Mouse (Mus musculus): ENCODE data around the gene Gbf1. TPM values are rescaled to one million over a fixed set of nuclear protein-coding genes. Genes with fewer than 3 reads are reported as not detected.
A peak's percentile ranks its signal among the peaks of the same experiment; 100 is the strongest.

Gene Gbf1
- polyA plus RNA-seq, 1 experiment, result 61.8 TPM

DNA sequence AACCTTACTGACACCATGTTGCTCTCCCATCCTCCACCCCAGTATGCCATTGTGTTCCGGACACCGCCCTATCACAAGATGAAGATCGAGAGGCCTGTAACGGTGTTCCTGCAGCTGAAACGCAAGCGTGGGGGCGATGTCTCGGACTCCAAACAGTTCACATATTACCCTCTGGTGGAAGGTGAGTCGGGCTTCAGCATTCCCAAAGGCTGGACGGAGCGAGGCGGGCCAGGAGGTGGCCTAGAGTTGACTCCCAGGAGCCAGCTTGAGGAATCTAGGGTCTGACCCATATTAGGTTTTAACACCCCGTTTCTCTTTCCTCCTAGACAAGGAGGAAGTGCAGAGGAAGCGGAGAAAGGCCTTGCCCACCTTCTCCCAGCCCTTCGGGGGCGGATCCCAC is 156.0 kb downstream of the Gbf1 start:
- peaks cover 8% of the 10 kb centered on the region for H3K79me2 ChIP-seq (ENCODE audit: control insufficient read depth, insufficient read depth)
- H3K4me3 ChIP-seq, result no peak overlapping the region
- no peak overlapping the region for H3ac ChIP-seq (ENCODE audit: control insufficient read depth, insufficient read length)
- TF ChIP-seq POLR2A (IDR thresholded peaks at IDR 0.05; ENCODE audit: insufficient read length, low read depth) (no peak), REST (IDR thresholded peaks at IDR 0.05; ENCODE audit: insufficient read depth, insufficient read length) (no peak), USF1 (IDR thresholded peaks at IDR 0.05; ENCODE audit: low read depth) (no peak), POLR2AphosphoS2 (IDR thresholded peaks at IDR 0.05; ENCODE audit: insufficient read length, low read depth) (no peak), MYOD1 (IDR thresholded peaks at IDR 0.05; ENCODE audit: control insufficient read depth in 1 of 3, insufficient read length in 2 of 3, low read depth in 2 of 3) (no peak), SRF (IDR thresholded peaks at IDR 0.05; ENCODE audit: control insufficient read depth, insufficient read length, low read depth) (no peak), TCF3 (IDR thresholded peaks at IDR 0.05; ENCODE audit: insufficient read length, low read depth) (no peak), CEBPB (IDR thresholded peaks at IDR 0.05; ENCODE audit: insufficient read depth, poor library complexity, severe bottlenecking) (no peak), E2F4 (IDR thresholded peaks at IDR 0.05; ENCODE audit: insufficient read depth) (no peak), TCF12 (IDR thresholded peaks at IDR 0.05; ENCODE audit: insufficient read depth, poor library complexity, severe bottlenecking) (no peak), MAX (IDR thresholded peaks at IDR 0.05; ENCODE audit: low read depth) (no peak)
- no peaks in the 10 kb centered on the region for H3K27me3 ChIP-seq (ENCODE audit: control insufficient read depth, insufficient read depth, insufficient read length)
- H3K4me2 ChIP-seq (ENCODE audit: low read depth), result no peak overlapping the region
- H3K36me3 ChIP-seq (ENCODE audit: control insufficient read depth, insufficient read depth), result peaks cover 15% of the 10 kb centered on the region

DNA sequence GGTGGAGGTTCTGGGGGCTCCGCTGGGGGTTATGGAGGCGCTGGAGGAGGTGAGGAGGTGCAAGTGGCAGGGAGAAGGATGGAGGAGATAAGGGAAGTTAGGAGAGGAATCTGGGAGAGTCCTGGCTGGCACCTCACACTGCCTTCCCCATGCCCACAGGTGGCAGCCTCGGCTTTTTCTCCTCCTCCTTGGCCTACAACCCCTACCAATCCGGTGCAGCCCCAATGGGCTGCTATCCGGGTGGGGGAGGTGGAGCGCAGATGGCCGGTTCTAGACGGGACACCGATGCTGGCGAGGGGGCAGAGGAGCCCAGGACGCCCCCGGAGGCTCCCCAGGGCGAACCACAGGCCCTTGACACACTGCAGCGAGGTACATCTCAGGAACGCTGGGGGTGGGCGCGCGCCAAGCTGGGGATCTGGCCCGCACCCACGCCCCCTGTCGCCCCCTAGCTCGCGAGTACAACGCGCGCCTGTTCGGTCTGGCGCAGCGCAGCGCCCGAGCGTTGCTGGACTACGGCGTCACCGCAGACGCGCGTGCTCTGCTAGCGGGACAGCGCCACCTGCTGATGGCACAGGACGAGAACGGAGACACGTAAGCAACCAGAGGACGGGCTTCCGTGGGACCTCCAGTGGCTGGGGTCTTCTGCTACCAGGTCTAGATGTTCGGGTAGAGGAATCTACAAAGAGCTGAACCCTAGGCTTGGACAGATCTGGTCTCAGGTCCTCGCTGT is 156.6 kb downstream of the Gbf1 start:
- H3K4me3 ChIP-seq, result no peak overlapping the region
- TF ChIP-seq REST (IDR thresholded peaks at IDR 0.05; ENCODE audit: insufficient read depth, insufficient read length) (no peak), E2F4 (IDR thresholded peaks at IDR 0.05; ENCODE audit: insufficient read depth) (no peak), USF1 (IDR thresholded peaks at IDR 0.05; ENCODE audit: low read depth) (no peak), MAX (IDR thresholded peaks at IDR 0.05; ENCODE audit: low read depth) (no peak), TCF3 (IDR thresholded peaks at IDR 0.05; ENCODE audit: insufficient read length, low read depth) (no peak), POLR2AphosphoS2 (IDR thresholded peaks at IDR 0.05; ENCODE audit: insufficient read length, low read depth) (no peak), TCF12 (IDR thresholded peaks at IDR 0.05; ENCODE audit: insufficient read depth, poor library complexity, severe bottlenecking) (no peak), MYOD1 (IDR thresholded peaks at IDR 0.05; ENCODE audit: control insufficient read depth in 1 of 3, insufficient read length in 2 of 3, low read depth in 2 of 3) (peak in 1 of 3 experiments; percentile 24), POLR2A (IDR thresholded peaks at IDR 0.05; ENCODE audit: insufficient read length, low read depth) (no peak), CEBPB (IDR thresholded peaks at IDR 0.05; ENCODE audit: insufficient read depth, poor library complexity, severe bottlenecking) (no peak), SRF (IDR thresholded peaks at IDR 0.05; ENCODE audit: control insufficient read depth, insufficient read length, low read depth) (no peak), MYOG (IDR thresholded peaks at IDR 0.05; ENCODE audit: control insufficient read depth in 1 of 3, insufficient read depth in 1 of 3, insufficient read length in 2 of 3, low read depth in 2 of 3) (peak in 2 of 3 experiments; percentile 16 to 17)
- no peaks in the 10 kb centered on the region for H3K27me3 ChIP-seq (ENCODE audit: control insufficient read depth, insufficient read depth, insufficient read length)
- H3K36me3 ChIP-seq (ENCODE audit: control insufficient read depth, insufficient read depth), result peaks cover 15% of the 10 kb centered on the region
- H3ac ChIP-seq (ENCODE audit: control insufficient read depth, insufficient read length), result no peak overlapping the region
- H3K4me2 ChIP-seq (ENCODE audit: low read depth), result no peak overlapping the region
- peaks cover 8% of the 10 kb centered on the region for H3K79me2 ChIP-seq (ENCODE audit: control insufficient read depth, insufficient read depth)

DNA sequence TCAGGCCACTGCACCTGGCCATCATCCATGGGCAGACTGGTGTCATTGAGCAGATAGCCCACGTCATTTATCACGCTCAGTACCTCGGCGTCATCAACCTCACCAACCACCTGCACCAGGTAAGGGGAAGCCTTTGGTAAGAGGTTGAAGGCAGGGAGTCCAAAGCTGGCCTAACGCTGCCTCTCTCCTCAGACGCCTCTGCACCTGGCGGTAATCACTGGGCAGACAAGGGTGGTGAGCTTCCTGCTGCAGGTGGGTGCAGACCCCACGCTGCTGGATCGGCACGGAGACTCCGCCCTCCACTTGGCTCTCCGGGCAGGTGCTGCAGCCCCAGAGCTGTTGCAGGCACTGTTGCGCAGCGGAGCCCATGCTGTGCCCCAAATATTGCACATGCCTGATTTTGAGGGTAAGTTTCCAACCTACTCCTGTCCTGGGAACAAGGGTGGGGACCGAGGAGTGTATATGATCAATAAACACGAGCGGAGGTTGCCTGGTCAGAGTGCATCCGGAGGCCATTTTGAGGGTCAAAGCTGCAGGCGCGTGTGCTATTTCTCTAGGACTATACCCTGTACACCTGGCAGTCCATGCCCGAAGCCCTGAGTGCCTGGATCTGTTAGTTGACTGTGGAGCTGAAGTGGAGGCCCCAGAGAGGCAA is 157.5 kb downstream of the Gbf1 start:
- Histone ChIP-seq H3K4me3 (no peak overlapping the region), H3K27me3 (ENCODE audit: control insufficient read depth, insufficient read depth, insufficient read length) (no peaks in the 10 kb centered on the region), H3ac (ENCODE audit: control insufficient read depth, insufficient read length) (no peak overlapping the region), H3K36me3 (ENCODE audit: control insufficient read depth, insufficient read depth) (peaks cover 15% of the 10 kb centered on the region), H3K79me2 (ENCODE audit: control insufficient read depth, insufficient read depth) (peaks cover 8% of the 10 kb centered on the region), H3K4me2 (ENCODE audit: low read depth) (no peak overlapping the region)
- TF ChIP-seq MYOD1 (IDR thresholded peaks at IDR 0.05; ENCODE audit: control insufficient read depth in 1 of 3, insufficient read length in 2 of 3, low read depth in 2 of 3), result no peak
- TF ChIP-seq CEBPB (IDR thresholded peaks at IDR 0.05; ENCODE audit: insufficient read depth, poor library complexity, severe bottlenecking), result no peak
- no peak for TF ChIP-seq USF1 (IDR thresholded peaks at IDR 0.05; ENCODE audit: low read depth)
- no peak for TF ChIP-seq POLR2A (IDR thresholded peaks at IDR 0.05; ENCODE audit: insufficient read length, low read depth)
- no peak for TF ChIP-seq MAX (IDR thresholded peaks at IDR 0.05; ENCODE audit: low read depth)
- TF ChIP-seq TCF3 (IDR thresholded peaks at IDR 0.05; ENCODE audit: insufficient read length, low read depth), result no peak
- TF ChIP-seq REST (IDR thresholded peaks at IDR 0.05; ENCODE audit: insufficient read depth, insufficient read length), result no peak
- TF ChIP-seq POLR2AphosphoS2 (IDR thresholded peaks at IDR 0.05; ENCODE audit: insufficient read length, low read depth), result no peak
- no peak for TF ChIP-seq SRF (IDR thresholded peaks at IDR 0.05; ENCODE audit: control insufficient read depth, insufficient read length, low read depth)
- TF ChIP-seq MYOG (IDR thresholded peaks at IDR 0.05; ENCODE audit: control insufficient read depth in 1 of 3, insufficient read depth in 1 of 3, insufficient read length in 2 of 3, low read depth in 2 of 3), result no peak
- TF ChIP-seq E2F4 (IDR thresholded peaks at IDR 0.05; ENCODE audit: insufficient read depth), result no peak
- TF ChIP-seq TCF12 (IDR thresholded peaks at IDR 0.05; ENCODE audit: insufficient read depth, poor library complexity, severe bottlenecking), result no peak

DNA sequence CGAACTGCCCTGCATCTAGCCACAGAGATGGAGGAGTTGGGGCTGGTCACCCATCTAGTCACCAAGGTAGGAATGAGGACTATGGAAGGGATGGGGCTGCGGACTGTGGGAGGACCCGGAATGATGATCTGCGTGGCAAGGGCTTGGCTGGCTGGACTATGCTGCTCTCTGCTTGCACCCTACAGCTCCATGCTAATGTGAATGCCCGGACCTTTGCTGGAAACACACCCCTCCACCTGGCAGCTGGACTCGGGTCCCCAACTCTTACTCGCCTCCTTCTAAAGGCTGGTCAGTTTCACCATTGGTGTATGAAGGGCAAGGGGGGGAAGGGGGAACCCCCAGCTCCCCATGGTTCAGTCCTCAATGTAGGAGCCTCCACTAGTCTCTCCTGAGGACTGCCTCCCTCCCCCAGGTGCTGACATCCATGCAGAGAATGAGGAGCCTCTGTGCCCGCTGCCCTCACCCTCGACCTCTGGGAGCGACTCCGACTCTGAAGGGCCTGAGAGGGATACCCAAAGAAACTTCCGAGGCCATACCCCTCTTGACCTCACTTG is 158.1 kb downstream of the Gbf1 start:
- H3K36me3 ChIP-seq (ENCODE audit: control insufficient read depth, insufficient read depth), result peaks cover 15% of the 10 kb centered on the region
- H3ac ChIP-seq (ENCODE audit: control insufficient read depth, insufficient read length), result no peak overlapping the region
- H3K79me2 ChIP-seq (ENCODE audit: control insufficient read depth, insufficient read depth), result peaks cover 8% of the 10 kb centered on the region
- H3K4me3 ChIP-seq, result no peak overlapping the region
- no peak overlapping the region for H3K4me2 ChIP-seq (ENCODE audit: low read depth)
- TF ChIP-seq POLR2AphosphoS2 (IDR thresholded peaks at IDR 0.05; ENCODE audit: insufficient read length, low read depth) (no peak), MYOD1 (IDR thresholded peaks at IDR 0.05; ENCODE audit: control insufficient read depth in 1 of 3, insufficient read length in 2 of 3, low read depth in 2 of 3) (no peak), USF1 (IDR thresholded peaks at IDR 0.05; ENCODE audit: low read depth) (no peak), REST (IDR thresholded peaks at IDR 0.05; ENCODE audit: insufficient read depth, insufficient read length) (no peak), TCF3 (IDR thresholded peaks at IDR 0.05; ENCODE audit: insufficient read length, low read depth) (no peak), E2F4 (IDR thresholded peaks at IDR 0.05; ENCODE audit: insufficient read depth) (no peak), MYOG (IDR thresholded peaks at IDR 0.05; ENCODE audit: control insufficient read depth in 1 of 3, insufficient read depth in 1 of 3, insufficient read length in 2 of 3, low read depth in 2 of 3) (no peak), MAX (IDR thresholded peaks at IDR 0.05; ENCODE audit: low read depth) (no peak), POLR2A (IDR thresholded peaks at IDR 0.05; ENCODE audit: insufficient read length, low read depth) (no peak)
- H3K27me3 ChIP-seq (ENCODE audit: control insufficient read depth, insufficient read depth, insufficient read length), result no peaks in the 10 kb centered on the region
